Mouse (Mus musculus): Measurements from ENCODE around the gene Gtf3c5. TPM values are rescaled to one million over a fixed set of nuclear protein-coding genes. Genes with fewer than 3 reads are reported as not detected.

Gene Gtf3c5
- total RNA-seq, 2 experiments from 2014 or later, result 17.5 to 19.5 TPM

Small RNA genes lying within 50 kb of the gene (microRNA-seq; reads per million reads assigned to microRNA genes)
- gene Gm22824, result not detected

Other genes with a start within 250 kb of the Gtf3c5 start
- 1 to 10 TPM; 5.1 to 5.6 TPM for gene Ppp1r26, start 137.0 kb downstream of the Gtf3c5 start, total RNA-seq (2021)
- gene 1700007K13Rik, start 117.4 kb downstream of the Gtf3c5 start, total RNA-seq (2021), result not detected
- gene Mrps2, start 115.7 kb downstream of the Gtf3c5 start, total RNA-seq (2021), result 10 to 100 TPM; 51.1 to 56.2 TPM
- 1 to 10 TPM; 3.7 to 4.3 TPM for gene Gbgt1, start 86.9 kb downstream of the Gtf3c5 start, total RNA-seq (2021)
- gene Gm10134, start 77.7 kb downstream of the Gtf3c5 start, total RNA-seq (2021), result 1 to 10 TPM; 2.6 to 3.3 TPM
- 10 to 100 TPM; 23.3 to 27.9 TPM for gene Ralgds, start 70.6 kb downstream of the Gtf3c5 start, total RNA-seq (2021)
- gene Cel, start 20.3 kb downstream of the Gtf3c5 start, total RNA-seq (2021), result not detected
- not detected for gene Gfi1b, start 38.2 kb upstream of the Gtf3c5 start, total RNA-seq (2021)
- gene Tsc1, start 57.5 kb upstream of the Gtf3c5 start, total RNA-seq (2021), result 10 to 100 TPM; 17.6 to 19.6 TPM
- under 1 TPM; 0.53 to 0.59 TPM for gene Spaca9, start 116.0 kb upstream of the Gtf3c5 start, total RNA-seq (2021)
- under 1 TPM; 0.63 to 0.82 TPM for gene Ak8, start 116.4 kb upstream of the Gtf3c5 start, total RNA-seq (2021)